Mouse (Mus musculus) bone marrow macrophage, adult 2 months (primary cell): ENCODE results near the gene Sgtb.

Source experiments
- CTCF ChIP-seq: IDR thresholded peaks from 2 replicates; pipeline ENCODE4 v1.5.1; 2012; ENCODE audit warnings: low read depth, mild to moderate bottlenecking, low read length, moderate library complexity
- POLR2A ChIP-seq: IDR thresholded peaks from 2 replicates; pipeline ENCODE4 v1.6.1; 2012; ENCODE audit warnings: mild to moderate bottlenecking, low read depth, low read length, borderline replicate concordance

DNA sequence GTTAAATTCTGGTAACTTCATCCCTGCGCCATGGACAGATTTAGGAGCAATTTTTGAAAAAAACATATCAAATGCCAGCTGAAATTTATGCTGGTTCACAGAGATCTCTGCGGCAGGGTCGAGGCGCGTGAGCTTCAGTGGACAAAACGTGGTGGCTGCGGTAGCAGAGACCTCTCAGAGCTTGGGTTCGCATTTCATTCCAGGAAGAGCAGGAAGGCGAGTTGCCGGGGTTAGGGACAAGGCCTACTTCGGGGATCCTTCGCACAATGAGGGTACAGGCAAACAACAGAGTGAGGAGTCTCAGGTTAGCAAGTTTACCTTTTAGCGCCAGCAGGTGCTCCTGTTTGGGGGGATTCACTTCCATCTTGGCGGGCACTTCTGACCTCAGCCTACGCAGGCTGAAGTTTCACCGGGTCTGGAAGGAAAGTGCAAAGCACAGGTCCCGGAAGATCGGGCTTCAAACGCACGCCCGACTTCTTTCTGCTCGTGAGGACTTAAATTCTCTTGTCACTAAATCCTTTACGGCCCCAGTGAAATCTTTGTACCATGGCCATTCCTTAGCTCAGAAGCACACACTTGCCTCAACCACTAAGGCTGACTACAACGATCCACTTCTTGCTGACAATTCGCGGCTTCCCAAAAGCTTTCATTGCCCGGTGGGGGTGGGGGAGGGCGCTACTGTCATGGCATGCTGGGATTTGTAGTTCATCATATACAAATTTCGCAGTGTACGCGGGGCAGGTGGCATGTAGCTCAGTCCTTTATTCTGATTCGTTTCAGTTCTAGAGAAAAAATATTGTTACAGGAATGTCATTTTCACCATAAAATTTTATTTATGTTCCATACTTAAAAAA is 68.5 kb downstream of the Sgtb start, which contains the start of gene Trappc13:
- TF ChIP-seq POLR2A = no peak
- TF ChIP-seq CTCF = no peak
